Mouse (Mus musculus) kidney, postnatal 14 days (tissue): ENCODE measurements at regions not wholly inside any gene's neighbourhood (a gene's known extent, or its start where the extent isn't known, plus 50 kb on each side); places are given as distances from the start of the nearest gene placed in this dataset.

ENCODE experiments used
- DNase-seq: peaks from one replicate; pipeline ENCODE4 v3.0.0; 2022; ENCODE audit warnings: mixed read lengths

DNA sequence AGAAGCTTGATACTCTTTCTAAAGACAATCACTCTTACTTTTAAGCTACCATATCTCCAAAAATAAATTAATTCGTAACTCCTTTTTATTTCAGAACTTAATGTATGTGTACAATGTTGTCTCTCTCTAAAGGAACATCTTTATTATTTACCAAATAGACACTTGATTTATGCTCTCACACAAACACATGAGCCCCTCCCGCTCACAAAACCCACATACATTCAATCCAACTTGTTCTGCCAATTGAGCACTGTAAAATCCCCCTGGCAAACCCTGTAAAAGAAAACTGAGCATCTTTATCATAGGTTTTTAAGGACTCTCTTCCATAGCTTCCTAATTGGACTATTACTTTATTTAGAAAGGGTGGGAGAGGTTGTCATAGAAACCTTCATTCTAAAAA, 812.5 kb downstream of the Phf3 start:
- DNase-seq: no peak

- no peak for DNase-seq
Measured at GRCm38 (mm10) chr1:30060806-30061205, 812.9 kb downstream of the Phf3 start.

- peak; percentile 3 for DNase-seq
Measured at GRCm38 (mm10) chr1:30017596-30017995, 856.1 kb downstream of the Phf3 start.

DNA sequence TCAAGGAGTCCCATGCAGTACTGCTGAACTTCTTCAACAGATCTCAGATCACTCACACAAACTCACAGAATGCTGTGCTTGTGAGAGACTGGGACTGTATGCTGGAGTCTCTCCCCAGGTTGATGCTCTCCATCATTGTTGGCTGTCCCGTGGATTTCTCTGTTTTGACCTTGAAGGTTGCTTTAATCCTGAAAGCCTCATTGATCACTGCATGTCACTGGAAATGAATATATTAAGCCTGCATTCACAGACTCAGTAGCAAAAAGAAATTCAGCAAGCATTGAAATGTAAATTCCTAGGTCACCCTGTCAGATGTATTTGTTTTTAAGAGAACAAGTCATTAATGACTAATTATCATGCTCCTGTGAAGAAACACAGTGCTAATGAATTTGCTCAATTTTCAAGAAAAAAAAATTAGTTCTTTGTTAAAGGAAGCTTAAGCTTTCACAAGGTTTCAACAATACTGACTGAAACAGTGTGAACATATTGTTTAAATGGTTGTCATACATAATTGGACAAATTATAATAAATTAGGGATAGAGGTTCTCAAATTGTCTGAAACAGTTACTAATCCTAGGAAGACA, 864.9 kb downstream of the Phf3 start:
- DNase-seq: no peak
